Mouse (Mus musculus): ENCODE measurements at regions not wholly inside any gene's neighbourhood (a gene's known extent, or its start where the extent isn't known, plus 50 kb on each side); places are given as distances from the start of the nearest gene placed in this dataset.

GRCm38 (mm10) chr1:56088357-56088756, 548.9 kb downstream of the Hsfy2 start:
- H3K9ac ChIP-seq (replicated peaks), result no peak overlapping the region
- no peak overlapping the region for H3K4me2 ChIP-seq (ENCODE audit: low read depth, low read length)
- no peak for TF ChIP-seq CTCF (IDR thresholded peaks at IDR 0.05; ENCODE audit: low read depth)
- TF ChIP-seq EP300 (IDR thresholded peaks at IDR 0.05; ENCODE audit: low read depth), result no peak
- H3K9me3 ChIP-seq (ENCODE audit: low read length), result no peaks in the 10 kb centered on the region
- H3K27ac ChIP-seq (ENCODE audit: low read depth), result no peak overlapping the region
- DNase-seq (no peak), ATAC-seq (no peak)
- 43% methylated on average over 1 of the region's 1 CpGs for WGBS (ENCODE audit: insufficient replicate concordance)
- H3K27me3 ChIP-seq (ENCODE audit: insufficient read depth, low read length), result no peaks in the 10 kb centered on the region
- no peak overlapping the region for H3K4me3 ChIP-seq (ENCODE audit: low read depth, low read length)
- H3K36me3 ChIP-seq (replicated peaks; ENCODE audit: insufficient read depth, low read length), result no peaks in the 10 kb centered on the region
- no peaks in the 10 kb centered on the region for H3K4me1 ChIP-seq (ENCODE audit: insufficient read depth)

DNA sequence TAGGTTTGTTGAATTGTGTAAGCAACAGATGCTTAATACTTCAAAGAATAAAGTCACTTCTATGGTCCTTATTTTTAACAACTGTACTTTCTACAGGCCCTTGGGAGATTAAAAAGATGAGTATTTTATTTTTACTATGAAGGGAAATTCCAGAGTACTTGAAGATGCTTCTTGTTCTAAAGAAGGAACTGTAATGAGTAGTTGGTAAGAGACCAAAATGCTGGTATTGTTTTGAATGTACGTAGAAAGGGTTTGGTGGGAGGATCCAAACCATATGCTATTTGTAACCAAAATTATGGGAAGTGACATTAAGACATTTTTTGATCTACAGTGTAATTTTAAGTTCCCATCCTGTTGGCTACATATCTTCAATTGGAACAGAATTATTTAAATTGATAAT, 560.5 kb downstream of the Hsfy2 start:
- Histone ChIP-seq H3K4me1 (ENCODE audit: insufficient read depth) (no peaks in the 10 kb centered on the region), H3K27me3 (ENCODE audit: insufficient read depth, low read length) (no peaks in the 10 kb centered on the region), H3K9ac (replicated peaks) (no peak overlapping the region), H3K36me3 (replicated peaks; ENCODE audit: insufficient read depth, low read length) (no peaks in the 10 kb centered on the region), H3K9me3 (ENCODE audit: low read length) (no peaks in the 10 kb centered on the region), H3K4me2 (ENCODE audit: low read depth, low read length) (no peak overlapping the region), H3K4me3 (ENCODE audit: low read depth, low read length) (no peak overlapping the region), H3K27ac (ENCODE audit: low read depth) (no peak overlapping the region)
- WGBS (ENCODE audit: insufficient replicate concordance), result 80% methylated on average over 1 of the region's 1 CpGs
- ATAC-seq (no peak), DNase-seq (no peak)
- no peak for TF ChIP-seq CTCF (IDR thresholded peaks at IDR 0.05; ENCODE audit: low read depth)

GRCm38 (mm10) chr1:56072255-56072654, 565.0 kb downstream of the Hsfy2 start:
- no peak overlapping the region for H3K27ac ChIP-seq (ENCODE audit: low read depth)
- H3K27me3 ChIP-seq (ENCODE audit: insufficient read depth, low read length), result no peaks in the 10 kb centered on the region
- no peaks in the 10 kb centered on the region for H3K36me3 ChIP-seq (replicated peaks; ENCODE audit: insufficient read depth, low read length)
- TF ChIP-seq EP300 (IDR thresholded peaks at IDR 0.05; ENCODE audit: low read depth), result no peak
- no peak for TF ChIP-seq CTCF (IDR thresholded peaks at IDR 0.05; ENCODE audit: low read depth)
- no peak overlapping the region for H3K4me2 ChIP-seq (ENCODE audit: low read depth, low read length)
- ATAC-seq, result no peak
- H3K9me3 ChIP-seq (ENCODE audit: low read length), result no peaks in the 10 kb centered on the region
- no peak overlapping the region for H3K9ac ChIP-seq (replicated peaks)
- no peaks in the 10 kb centered on the region for H3K4me1 ChIP-seq (ENCODE audit: insufficient read depth)
- 75% methylated on average over 2 of the region's 2 CpGs for WGBS (ENCODE audit: insufficient replicate concordance)
- no peak overlapping the region for H3K4me3 ChIP-seq (ENCODE audit: low read depth, low read length)
- no peak for DNase-seq

DNA sequence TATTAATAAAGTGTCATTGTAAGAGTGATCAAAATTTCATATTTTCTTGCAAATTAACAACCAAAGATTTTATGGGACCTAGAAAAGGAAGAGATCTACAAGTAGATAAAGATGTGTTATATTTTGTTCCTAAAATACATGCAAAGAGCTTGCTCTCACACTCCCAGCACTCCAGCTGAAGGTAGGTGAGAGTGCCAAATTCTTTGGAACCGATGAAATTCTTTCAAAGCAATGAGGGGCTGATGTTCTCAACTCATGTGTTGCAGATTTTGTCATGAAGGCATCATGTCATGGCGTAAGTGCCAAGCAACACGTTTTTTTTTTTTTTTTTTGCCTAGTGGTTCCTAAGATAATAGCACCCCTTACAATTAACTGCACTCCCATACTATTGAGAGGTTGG, 573.8 kb downstream of the Hsfy2 start:
- DNase-seq, result no peak
- ATAC-seq, result no peak
- TF ChIP-seq EP300 (IDR thresholded peaks at IDR 0.05; ENCODE audit: low read depth), result no peak
- no peak for TF ChIP-seq CTCF (IDR thresholded peaks at IDR 0.05; ENCODE audit: low read depth)
- WGBS (ENCODE audit: insufficient replicate concordance), result 66% methylated on average over 3 of the region's 3 CpGs
- H3K4me2 ChIP-seq (ENCODE audit: low read depth, low read length), result no peak overlapping the region
- H3K27me3 ChIP-seq (ENCODE audit: insufficient read depth, low read length), result no peaks in the 10 kb centered on the region
- H3K27ac ChIP-seq (ENCODE audit: low read depth), result no peak overlapping the region
- no peak overlapping the region for H3K9ac ChIP-seq (replicated peaks)
- H3K4me1 ChIP-seq (ENCODE audit: insufficient read depth), result no peaks in the 10 kb centered on the region
- no peak overlapping the region for H3K4me3 ChIP-seq (ENCODE audit: low read depth, low read length)
- no peaks in the 10 kb centered on the region for H3K36me3 ChIP-seq (replicated peaks; ENCODE audit: insufficient read depth, low read length)
- no peaks in the 10 kb centered on the region for H3K9me3 ChIP-seq (ENCODE audit: low read length)
